Mouse (Mus musculus) brain, embryonic 14.5 days (tissue): Measurements from ENCODE around the gene Capg.

ENCODE experiments used
- CTCF ChIP-seq: fragments of 200-500 bp; IDR thresholded peaks from 2 replicates; pipeline ENCODE4 v1.5.1; 2012; ENCODE audit warnings: inconsistent platforms, mild to moderate bottlenecking, moderate library complexity, borderline replicate concordance; ENCODE audit not compliant: insufficient read depth, insufficient read length; ENCODE audit errors: extremely low read depth
- POLR2A ChIP-seq: fragments of 200-500 bp; IDR thresholded peaks from 2 replicates; pipeline ENCODE4 v1.6.1; 2012; ENCODE audit warnings: mild to moderate bottlenecking, inconsistent platforms, borderline replicate concordance; ENCODE audit not compliant: poor library complexity, insufficient read depth, insufficient read length, severe bottlenecking; ENCODE audit errors: extremely low read depth

DNA sequence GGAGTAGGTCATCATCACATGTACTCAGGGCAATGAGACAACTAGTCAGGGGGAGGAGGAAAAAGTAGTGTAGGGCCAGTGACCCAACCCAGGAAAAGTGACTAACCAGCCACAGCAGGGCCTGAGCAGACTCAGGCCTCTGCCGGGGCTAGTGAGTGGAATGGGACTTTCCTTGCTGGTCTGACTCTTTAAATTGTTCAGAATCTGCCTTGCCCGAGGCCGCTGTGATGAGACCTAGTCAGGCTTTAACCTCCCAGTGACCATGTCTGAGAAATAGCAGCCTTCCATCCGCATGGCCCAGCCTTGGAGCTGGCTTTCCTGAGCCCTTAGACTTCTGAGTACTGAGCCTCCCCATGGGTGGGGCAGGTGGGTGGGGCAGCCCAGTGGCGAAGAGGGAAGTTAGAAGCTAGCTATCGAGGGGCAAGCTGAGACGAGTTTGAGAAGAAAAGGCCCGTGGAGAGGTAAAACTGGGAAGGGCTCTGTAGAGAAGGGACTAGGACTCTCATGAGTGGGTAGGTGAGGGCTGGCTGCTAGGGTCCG, 4.9 kb downstream of the Capg start:
- no peak for TF ChIP-seq CTCF
- no peak for TF ChIP-seq POLR2A
